Mouse (Mus musculus): Measurements from ENCODE around the gene Ces3b. TPM values are rescaled to one million over a fixed set of nuclear protein-coding genes. Genes with fewer than 3 reads are reported as not detected.

Gene Ces3b
- polyA plus RNA-seq, 1 experiment from 2014 or later: not detected

Other genes starting within 250 kb of the Ces3b start
- gene Ces2c, start 236.7 kb upstream of the Ces3b start, polyA plus RNA-seq (2015; fragmentation: Nextera tagmentation; extraction: Ambion mirVana): not detected in 2 replicates
- 0.64 and 0.73 TPM in 2 replicates for gene Ces2e, start 157.5 kb upstream of the Ces3b start, polyA plus RNA-seq (2015; fragmentation: Nextera tagmentation; extraction: Ambion mirVana)
- not detected in 2 replicates for gene Ces2f, start 136.4 kb upstream of the Ces3b start, polyA plus RNA-seq (2015; fragmentation: Nextera tagmentation; extraction: Ambion mirVana)
- gene Ces2g, start 122.0 kb upstream of the Ces3b start, polyA plus RNA-seq (2015; fragmentation: Nextera tagmentation; extraction: Ambion mirVana): 10.2 and 11.7 TPM in 2 replicates
- 0.05 TPM in 1 of 2 replicates, not detected in the other for gene Ces2h, start 82.9 kb upstream of the Ces3b start, polyA plus RNA-seq (2015; fragmentation: Nextera tagmentation; extraction: Ambion mirVana)
- 0.09 and 0.24 TPM in 2 replicates for gene Ces3a, start 35.2 kb upstream of the Ces3b start, polyA plus RNA-seq (2015; fragmentation: Nextera tagmentation; extraction: Ambion mirVana)
- gene Ces4a, start 48.0 kb downstream of the Ces3b start, polyA plus RNA-seq (2015; fragmentation: Nextera tagmentation; extraction: Ambion mirVana): not detected in 2 replicates
- gene Cbfb, start 86.9 kb downstream of the Ces3b start, polyA plus RNA-seq (2015; fragmentation: Nextera tagmentation; extraction: Ambion mirVana): 8.9 and 11.5 TPM in 2 replicates
- 13.5 and 16.0 TPM in 2 replicates for gene D230025D16Rik, start 141.4 kb downstream of the Ces3b start, polyA plus RNA-seq (2015; fragmentation: Nextera tagmentation; extraction: Ambion mirVana)
- 2.3 and 3.2 TPM in 2 replicates for gene B3gnt9, start 171.4 kb downstream of the Ces3b start, polyA plus RNA-seq (2015; fragmentation: Nextera tagmentation; extraction: Ambion mirVana)
- 16.2 and 16.7 TPM in 2 replicates for gene Tradd, start 180.9 kb downstream of the Ces3b start, polyA plus RNA-seq (2015; fragmentation: Nextera tagmentation; extraction: Ambion mirVana)
- gene Fbxl8, start 180.9 kb downstream of the Ces3b start, polyA plus RNA-seq (2015; fragmentation: Nextera tagmentation; extraction: Ambion mirVana): 0.98 and 1.1 TPM in 2 replicates
- 0.10 TPM in 1 of 2 replicates, not detected in the other for gene Hsf4, start 186.0 kb downstream of the Ces3b start, polyA plus RNA-seq (2015; fragmentation: Nextera tagmentation; extraction: Ambion mirVana)
- gene Nol3, start 192.4 kb downstream of the Ces3b start, polyA plus RNA-seq (2015; fragmentation: Nextera tagmentation; extraction: Ambion mirVana): 0.10 and 0.14 TPM in 2 replicates
- 0.60 and 1.1 TPM in 2 replicates for gene 4931428F04Rik, start 206.1 kb downstream of the Ces3b start, polyA plus RNA-seq (2015; fragmentation: Nextera tagmentation; extraction: Ambion mirVana)
- gene Exoc3l, start 212.3 kb downstream of the Ces3b start, polyA plus RNA-seq (2015; fragmentation: Nextera tagmentation; extraction: Ambion mirVana): 6.2 and 6.7 TPM in 2 replicates
- 187 and 232 TPM in 2 replicates for gene E2f4, start 213.9 kb downstream of the Ces3b start, polyA plus RNA-seq (2015; fragmentation: Nextera tagmentation; extraction: Ambion mirVana)
- gene Elmo3, start 221.8 kb downstream of the Ces3b start, polyA plus RNA-seq (2015; fragmentation: Nextera tagmentation; extraction: Ambion mirVana): 2.1 and 2.8 TPM in 2 replicates
- 9.4 and 9.5 TPM in 2 replicates for gene Lrrc29, start 242.5 kb downstream of the Ces3b start, polyA plus RNA-seq (2015; fragmentation: Nextera tagmentation; extraction: Ambion mirVana)
- gene Tmem208, start 242.6 kb downstream of the Ces3b start, polyA plus RNA-seq (2015; fragmentation: Nextera tagmentation; extraction: Ambion mirVana): 103 and 108 TPM in 2 replicates

All from liver, embryonic 13.5 days (tissue).